Mouse (Mus musculus) ES-E14 (cell line): Measurements from ENCODE around the gene Eif4enif1. TPM values are rescaled to one million over a fixed set of nuclear protein-coding genes. Genes with fewer than 3 reads are reported as not detected.

Experiments
- DNase-seq: peaks from one replicate; pipeline ENCODE4 v3.0.0-alpha.2; 2013; ENCODE audit warnings: low read depth, low spot score
- H3K27ac ChIP-seq: 2 replicates; pipeline ENCODE4 v1.5.1; 2012; ENCODE audit warnings: low read depth, mild to moderate bottlenecking, low read length, moderate library complexity, mixed read lengths; ENCODE audit not compliant: poor library complexity, insufficient read depth, severe bottlenecking
- H3K36me3 ChIP-seq: 2 replicates; pipeline ENCODE4 v1.6.1; 2012; ENCODE audit warnings: mild to moderate bottlenecking, low read length, moderate library complexity, mixed read lengths; ENCODE audit not compliant: control insufficient read depth, poor library complexity, insufficient read depth, severe bottlenecking
- H3K4me1 ChIP-seq, 2 experiments: fragments of 150-350 bp in 1 of 2; sonication (generic) in 1 of 2; 2 replicates each; pipeline ENCODE4 v1.6.1; 2012; ENCODE audit warnings: low read length in 2 of 2, mild to moderate bottlenecking in 1 of 2, mixed read lengths in 1 of 2; ENCODE audit not compliant: control insufficient read depth in 2 of 2, insufficient read depth in 2 of 2, poor library complexity in 1 of 2
- H3K4me3 ChIP-seq, 2 experiments: fragments of 150-350 bp in 1 of 2; sonication (generic) in 1 of 2; 2 replicates each; pipeline ENCODE4 v1.5.1; 2012; ENCODE audit warnings: low read length in 2 of 2, low read depth in 1 of 2, mild to moderate bottlenecking in 1 of 2, mixed read lengths in 1 of 2; ENCODE audit not compliant: insufficient read depth in 1 of 2, poor library complexity in 1 of 2, severe bottlenecking in 1 of 2
- H3K9ac ChIP-seq: 2 replicates; pipeline ENCODE4 v1.6.1; 2012; ENCODE audit warnings: low read depth, mild to moderate bottlenecking, low read length, mixed read lengths; ENCODE audit not compliant: poor library complexity, insufficient read depth, severe bottlenecking
- H3K9me3 ChIP-seq: fragments of 150-350 bp; sonication (generic); 2 replicates; pipeline ENCODE4 v1.6.1; 2012; ENCODE audit warnings: low read depth, mild to moderate bottlenecking, low read length; ENCODE audit not compliant: control insufficient read depth, insufficient read depth
- CHD2 ChIP-seq: IDR thresholded peaks from 2 replicates; pipeline ENCODE4 v1.6.1; 2014; ENCODE audit warnings: mild to moderate bottlenecking, low read depth, low read length, inconsistent platforms
- HCFC1 ChIP-seq: IDR thresholded peaks from 2 replicates; pipeline ENCODE4 v1.6.1; 2012; ENCODE audit warnings: low read length, inconsistent platforms, borderline replicate concordance; ENCODE audit not compliant: insufficient read depth
- MAFK ChIP-seq: IDR thresholded peaks from 2 replicates; pipeline ENCODE4 v1.6.1; 2014; ENCODE audit warnings: mild to moderate bottlenecking, low read depth, low read length, inconsistent platforms; ENCODE audit not compliant: insufficient read depth
- ZC3H11A ChIP-seq: IDR thresholded peaks from 2 replicates; pipeline ENCODE4 v1.6.1; 2012; ENCODE audit warnings: low read depth, mild to moderate bottlenecking, inconsistent platforms, low read length, borderline replicate concordance
- ZNF384 ChIP-seq: IDR thresholded peaks from 2 replicates; pipeline ENCODE4 v1.6.1; 2012; ENCODE audit warnings: low read depth, low read length, inconsistent platforms
- in situ Hi-C, 2 experiments: fragments of 600-800 bp; cut with MboI; formaldehyde crosslinking; loops; one replicate each; pipeline ENCODE4 v1.15.1; 2025; ENCODE audit warnings: low sequenced_read_pairs in 2 of 2, inconsistent platforms in 1 of 2; ENCODE audit not compliant: unreplicated experiment in 2 of 2
- total RNA-seq: library from RNA; depleted of rRNA; stranded (reverse); fragments of 300-350 nt; gene quantifications from 2 replicates; pipeline ENCODE4 v1.2.3, GENCODE M21; 2012

Gene Eif4enif1
- total RNA-seq, 1 experiment: 42.3 TPM

DNA sequence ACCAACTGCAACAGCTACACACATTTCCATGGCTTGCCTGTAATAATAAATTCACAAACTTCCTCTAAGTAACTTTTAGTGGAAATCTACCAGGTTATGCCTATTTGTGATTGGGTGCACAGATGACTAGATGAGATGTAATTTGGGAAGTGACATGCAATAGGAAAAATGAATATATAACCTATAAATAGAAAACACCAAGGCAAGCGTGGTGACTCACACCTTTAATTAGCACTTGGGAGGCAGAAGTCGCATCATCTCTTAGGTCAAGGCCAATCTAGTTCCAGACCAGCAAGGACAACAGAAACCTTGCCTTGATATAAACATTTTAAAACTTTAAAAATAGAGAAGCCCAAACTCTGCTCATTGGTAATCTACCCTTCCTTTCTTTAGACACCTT is 45.2 kb downstream of the Eif4enif1 start:
- H3K9me3 ChIP-seq: no peaks in the 10 kb centered on the region
- H3K4me1 ChIP-seq: no peaks in the 10 kb centered on the region
- no peak for TF ChIP-seq ZC3H11A
- no peak for TF ChIP-seq HCFC1
- no peak for TF ChIP-seq CHD2
- no peak for TF ChIP-seq MAFK
- no peak overlapping the region for H3K27ac ChIP-seq
- in situ Hi-C loops: no loop called here
- H3K36me3 ChIP-seq: peaks cover 46% of the 10 kb centered on the region
- no peak overlapping the region for H3K9ac ChIP-seq
- no peak overlapping the region for H3K4me3 ChIP-seq
- no peak for DNase-seq

GRCm38 (mm10) chr11:3259537-3259936 is 57.3 kb downstream of the Eif4enif1 start:
- Histone ChIP-seq H3K4me1 (no peaks in the 10 kb centered on the region), H3K27ac (no peak overlapping the region), H3K9ac (no peak overlapping the region), H3K36me3 (peaks cover 40% of the 10 kb centered on the region), H3K9me3 (no peaks in the 10 kb centered on the region), H3K4me3 (no peak overlapping the region)
- in situ Hi-C loops: no loop called here
- TF ChIP-seq ZNF384: no peak
- no peak for TF ChIP-seq ZC3H11A
- TF ChIP-seq HCFC1: no peak
- TF ChIP-seq MAFK: no peak
- no peak for TF ChIP-seq CHD2
- no peak for DNase-seq

DNA sequence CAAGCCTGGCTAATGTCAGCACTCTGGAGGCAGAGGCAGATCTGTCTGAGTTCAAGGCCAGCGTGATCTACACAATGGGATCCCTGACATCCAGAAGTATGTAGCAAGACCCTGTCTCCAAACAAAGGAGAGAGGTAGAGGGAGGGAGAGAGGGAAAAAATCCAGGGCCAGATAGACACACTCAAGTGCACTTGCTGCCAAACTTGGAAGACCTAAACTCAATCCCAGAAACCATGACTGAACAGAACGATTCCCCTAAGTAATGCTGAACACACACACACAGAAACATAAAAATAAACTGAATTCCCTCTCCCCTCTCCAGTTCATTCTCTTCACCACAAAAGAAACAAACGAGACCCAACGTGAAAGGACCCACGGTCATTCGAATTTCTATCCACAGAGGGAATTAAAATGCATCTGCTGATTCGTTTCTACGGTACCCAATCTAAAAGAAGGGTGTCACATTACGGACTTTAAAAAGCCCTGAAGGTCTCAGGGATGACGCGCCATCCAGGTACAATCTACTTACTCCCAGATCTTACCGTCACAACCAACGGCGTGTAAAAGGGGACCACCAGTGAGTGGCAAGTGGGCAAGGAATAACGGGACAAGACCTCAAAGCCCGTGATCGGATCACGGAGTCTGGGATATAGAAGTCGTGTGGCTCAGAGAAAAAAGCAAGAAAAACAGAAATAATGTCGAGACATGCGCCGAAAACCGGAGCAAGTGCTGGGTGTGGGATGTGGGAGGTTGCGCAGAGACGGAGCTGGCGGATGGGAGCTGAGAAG is 63.3 kb downstream of the Eif4enif1 start:
- Histone ChIP-seq H3K4me1 (peaks cover 5 to 14% of the 10 kb centered on the region in 2 experiments), H3K27ac (peak overlapping the region; percentile 84), H3K9ac (peak overlapping the region; percentile 97), H3K36me3 (peaks cover 17% of the 10 kb centered on the region), H3K4me3 (peak overlapping the region; percentile 83 to 90), H3K9me3 (no peaks in the 10 kb centered on the region)
- TF ChIP-seq HCFC1 (no peak), ZC3H11A (no peak), MAFK (no peak), CHD2 (no peak; the same call in 1 of the 2 replicates), ZNF384 (no peak)
- DNase-seq: no peak
- in situ Hi-C loops: no loop called here

GRCm38 (mm10) chr11:3266079-3266685 is 64.0 kb downstream of the Eif4enif1 start, which contains the start of gene Drg1:
Gene Drg1 (minus strand): TSS chr11:3266415.
- no peak for TF ChIP-seq ZNF384
- peak; percentile 95 for TF ChIP-seq CHD2
- peak; percentile 62; the same call in 1 of the 2 replicates for TF ChIP-seq HCFC1
- H3K27ac ChIP-seq: peak within 1 kb of the TSS; percentile 84
- H3K9ac ChIP-seq: peak within 1 kb of the TSS; percentile 97
- DNase-seq: peak; percentile 89
- peak within 1 kb of the TSS; percentile 83 to 90 for H3K4me3 ChIP-seq
- in situ Hi-C loops: no loop called here
- no peaks in the 10 kb centered on the region for H3K9me3 ChIP-seq
- H3K36me3 ChIP-seq: peaks cover 13% of the 10 kb centered on the region
- H3K4me1 ChIP-seq: peaks cover 5 to 15% of the 10 kb centered on the region in 2 experiments
